Mouse (Mus musculus) bone marrow macrophage, adult 2 months (primary cell): ENCODE results near the gene Tmc8.

ENCODE experiments used
- CTCF ChIP-seq: IDR thresholded peaks from 2 replicates; pipeline ENCODE4 v1.5.1; 2012; ENCODE audit warnings: low read depth, mild to moderate bottlenecking, low read length, moderate library complexity
- POLR2A ChIP-seq: IDR thresholded peaks from 2 replicates; pipeline ENCODE4 v1.6.1; 2012; ENCODE audit warnings: mild to moderate bottlenecking, low read depth, low read length, borderline replicate concordance

GRCm38 (mm10) chr11:117790703-117791440 lies 9.0 kb downstream of the Tmc8 start:
- 0 out of 2 replicates have a peak, but pooled peaks have one; percentile 19 for TF ChIP-seq CTCF
- no peak for TF ChIP-seq POLR2A
